Mouse (Mus musculus) 416B (cell line): ENCODE measurements around the gene Gys2.
"Not testable (repeated sequence)": the region's sequence is repeated elsewhere in the genome, so short reads cannot be mapped to it uniquely, and the experiment has no call there.

ENCODE experiments used
- DNase-seq: peaks from one replicate; pipeline ENCODE4 v3.0.0; 2011; ENCODE audit warnings: low read depth

Gys2 gene

DNA sequence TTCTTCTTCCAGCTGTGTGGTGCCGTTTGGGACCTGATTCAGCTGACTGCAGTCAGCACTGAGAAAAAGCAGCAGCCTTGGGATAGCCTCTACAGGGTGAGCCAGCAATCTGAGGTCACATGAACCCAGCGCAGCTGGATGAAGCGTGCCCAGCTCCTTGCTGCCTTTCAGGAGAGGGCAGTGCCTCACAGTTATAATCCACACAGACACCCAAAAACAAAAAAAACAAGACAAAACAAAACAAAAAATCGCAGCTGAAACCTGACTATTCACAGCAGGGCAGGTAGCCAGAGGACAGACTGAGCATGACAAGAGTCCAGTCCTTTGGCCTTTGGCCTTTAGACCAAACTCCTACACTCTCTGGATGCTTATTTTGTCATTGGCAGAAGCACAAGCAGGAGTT is at the start of gene Gys2:
Gys2 (minus strand) TSS at position 309 of the 403 bp plus-strand sequence.
- DNase-seq = no peak

DNA sequence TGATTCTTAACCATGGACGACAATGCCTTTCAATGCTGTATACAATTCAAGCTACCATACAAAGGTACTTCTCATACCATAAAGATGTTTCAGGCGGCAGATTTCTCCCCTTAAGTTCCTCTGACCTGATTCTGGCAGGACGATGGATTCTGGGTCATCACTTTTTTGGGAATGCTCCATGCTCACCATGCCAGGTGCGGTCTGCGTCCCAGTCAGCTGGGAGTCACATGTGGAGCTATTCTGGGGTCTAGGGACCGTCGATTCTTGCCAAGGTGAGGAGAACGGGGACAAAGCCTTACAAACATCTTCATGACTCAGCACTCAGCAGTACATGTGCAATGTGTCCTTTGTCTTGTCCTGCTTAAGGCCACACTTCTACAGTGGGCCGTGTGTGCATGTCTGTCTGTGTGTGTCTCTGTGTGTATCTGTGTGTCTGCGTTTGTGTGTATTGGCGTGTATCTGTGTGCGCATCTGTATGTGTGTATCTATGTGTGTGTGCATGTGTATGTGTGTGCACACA is 48.7 kb upstream of the Gys2 start:
- DNase-seq = no peak

DNA sequence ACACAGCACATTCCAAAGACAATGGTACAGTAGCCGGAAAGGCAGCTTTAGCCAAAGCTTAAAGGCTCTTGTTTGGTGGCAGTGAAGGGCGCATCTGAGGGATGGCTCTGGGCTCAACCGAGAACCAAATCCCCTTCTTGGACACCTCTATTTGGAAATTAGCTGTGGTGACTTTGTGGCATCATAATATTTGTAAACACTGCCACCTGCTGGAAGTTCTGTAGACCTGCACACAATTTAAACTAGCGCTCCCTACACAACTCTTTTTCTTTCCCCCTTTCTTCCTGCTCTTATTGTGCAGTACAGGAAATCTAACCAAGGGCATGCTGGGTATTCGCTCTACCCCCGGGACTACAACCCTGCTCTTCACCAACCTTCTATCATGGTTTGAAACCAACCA is 46.2 kb upstream of the Gys2 start:
- peak; percentile 63 for DNase-seq

DNA sequence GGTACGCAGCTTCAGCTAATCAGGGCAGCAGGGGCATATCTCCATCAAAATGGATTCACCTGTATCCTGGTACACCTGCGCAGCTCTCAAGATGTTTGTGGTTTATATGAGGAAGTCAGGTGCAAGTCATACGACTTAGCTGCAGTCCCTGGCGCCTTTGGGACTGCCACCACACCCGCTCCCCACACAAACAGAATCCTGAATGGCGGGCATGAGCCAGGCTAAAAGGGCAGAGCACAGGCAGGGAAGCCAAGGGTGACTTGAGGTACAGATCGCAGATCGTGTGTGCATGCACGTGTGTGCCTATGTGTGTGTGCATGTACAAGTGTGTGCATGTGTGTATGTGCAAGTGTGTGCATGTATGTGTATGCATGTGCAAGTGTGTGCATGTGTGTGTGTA is 42.5 kb upstream of the Gys2 start:
- not testable (repeated sequence) for DNase-seq

DNA sequence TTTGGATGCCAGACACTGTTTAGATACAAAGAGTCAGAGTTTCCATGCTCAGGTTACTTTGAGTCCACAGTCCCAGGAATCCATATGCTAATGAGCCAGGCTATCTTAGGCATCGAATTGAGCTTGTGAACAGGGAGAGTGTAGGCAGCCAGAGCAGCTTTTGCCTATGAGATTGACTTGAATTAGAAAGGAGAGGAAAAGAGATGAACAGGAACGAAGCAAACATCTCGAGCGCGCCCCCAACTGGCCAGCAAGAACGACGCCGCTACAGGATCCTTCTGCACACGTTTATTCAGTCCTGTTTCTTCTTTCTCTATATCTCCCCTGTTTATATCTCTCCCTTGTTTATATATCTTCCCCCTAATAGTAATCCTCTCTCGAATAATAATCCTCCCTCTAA is 42.0 kb upstream of the Gys2 start:
- no peak for DNase-seq

DNA sequence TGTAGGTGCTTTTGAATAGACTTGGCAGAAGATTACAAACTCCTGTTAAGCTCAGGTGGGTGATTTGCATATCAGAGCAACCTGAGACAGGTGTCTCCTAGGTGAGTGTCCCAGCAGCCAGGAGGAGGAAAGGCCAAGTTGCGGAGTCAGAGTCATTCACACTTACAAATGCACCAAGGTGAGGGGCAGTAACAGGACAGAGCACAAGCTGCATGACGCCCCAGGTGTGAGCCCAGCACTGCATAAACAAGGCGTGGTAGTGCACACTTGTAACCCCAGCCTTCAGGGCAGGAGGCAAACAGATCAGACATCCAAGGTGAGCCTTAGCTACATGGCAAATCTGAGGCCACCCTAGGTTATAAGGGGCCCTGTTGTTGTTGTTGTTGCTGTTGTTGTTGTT is 40.0 kb upstream of the Gys2 start:
- DNase-seq = no peak

DNA sequence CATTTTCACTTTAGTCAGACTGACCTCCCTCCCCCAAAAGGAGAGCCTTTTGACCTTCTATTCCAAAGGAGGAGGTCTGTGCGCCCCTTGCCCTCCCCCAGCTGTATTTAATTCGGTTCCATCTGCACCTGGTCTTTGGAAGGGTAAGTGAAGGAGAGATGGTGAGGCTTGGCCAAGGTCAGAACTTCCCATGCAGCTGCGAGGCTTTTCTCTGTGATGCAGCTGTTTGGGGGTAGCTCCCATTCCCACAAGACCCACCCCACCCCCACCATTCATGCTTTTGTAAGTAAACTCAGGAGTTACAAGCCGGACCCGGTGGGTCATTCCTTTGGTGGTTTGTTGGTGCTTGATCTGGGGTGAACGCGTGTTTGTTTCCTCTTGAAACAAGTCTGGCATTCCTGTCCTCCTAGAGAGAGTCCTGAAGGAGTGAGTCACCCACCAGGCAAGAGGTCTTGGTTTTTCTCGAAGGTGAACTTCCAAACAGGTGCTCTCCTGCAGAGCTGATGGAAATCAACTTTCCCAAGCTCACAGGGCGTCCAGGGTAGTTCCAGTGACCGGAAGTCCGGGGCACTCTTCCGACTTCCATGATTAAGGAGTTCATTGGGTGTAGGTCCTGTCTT is 38.7 kb upstream of the Gys2 start:
- DNase-seq = no peak

DNA sequence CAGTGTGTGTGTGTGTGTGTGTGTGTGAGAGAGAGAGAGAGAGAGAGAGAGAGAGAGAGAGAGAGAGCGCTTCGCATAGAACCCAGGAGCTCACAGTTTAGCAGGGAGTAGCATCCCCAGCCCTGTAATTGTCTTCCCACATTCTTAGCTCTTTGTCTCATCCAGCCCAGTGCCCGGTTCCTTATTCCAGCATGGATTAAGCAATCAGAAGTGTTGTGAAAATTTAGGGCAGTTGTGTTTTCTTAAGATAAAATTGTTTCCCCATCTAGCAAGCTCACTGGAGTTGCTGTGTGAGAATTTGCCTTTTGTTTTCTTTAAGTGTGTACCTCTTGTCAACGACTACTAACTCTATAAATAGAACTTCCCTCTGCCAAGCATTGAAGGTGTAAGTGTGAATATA is 35.8 kb upstream of the Gys2 start:
- DNase-seq = peak; percentile 13

DNA sequence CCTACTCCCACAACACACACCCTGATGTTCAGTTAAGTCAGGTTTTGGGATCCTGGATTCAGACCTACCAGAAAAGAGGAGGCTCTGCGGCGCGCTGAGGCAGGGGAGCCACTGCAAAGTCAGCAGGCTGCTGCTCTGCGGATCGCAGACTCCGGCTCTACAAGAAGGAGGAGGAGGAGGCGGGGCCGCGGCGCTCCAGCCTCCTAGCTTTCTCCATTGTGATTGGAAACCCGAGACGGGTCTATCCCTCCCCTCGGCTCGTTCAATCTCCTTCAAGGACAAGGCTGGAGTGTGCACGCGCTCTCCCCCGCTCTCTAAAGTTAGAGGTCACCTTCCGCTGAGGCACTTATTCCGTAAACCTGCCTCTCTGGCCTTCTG is 34.9 kb upstream of the Gys2 start, which contains the start of gene Ldhb:
Ldhb (minus strand) TSS at position 173 of the 378 bp plus-strand sequence.
- no peak for DNase-seq

DNA sequence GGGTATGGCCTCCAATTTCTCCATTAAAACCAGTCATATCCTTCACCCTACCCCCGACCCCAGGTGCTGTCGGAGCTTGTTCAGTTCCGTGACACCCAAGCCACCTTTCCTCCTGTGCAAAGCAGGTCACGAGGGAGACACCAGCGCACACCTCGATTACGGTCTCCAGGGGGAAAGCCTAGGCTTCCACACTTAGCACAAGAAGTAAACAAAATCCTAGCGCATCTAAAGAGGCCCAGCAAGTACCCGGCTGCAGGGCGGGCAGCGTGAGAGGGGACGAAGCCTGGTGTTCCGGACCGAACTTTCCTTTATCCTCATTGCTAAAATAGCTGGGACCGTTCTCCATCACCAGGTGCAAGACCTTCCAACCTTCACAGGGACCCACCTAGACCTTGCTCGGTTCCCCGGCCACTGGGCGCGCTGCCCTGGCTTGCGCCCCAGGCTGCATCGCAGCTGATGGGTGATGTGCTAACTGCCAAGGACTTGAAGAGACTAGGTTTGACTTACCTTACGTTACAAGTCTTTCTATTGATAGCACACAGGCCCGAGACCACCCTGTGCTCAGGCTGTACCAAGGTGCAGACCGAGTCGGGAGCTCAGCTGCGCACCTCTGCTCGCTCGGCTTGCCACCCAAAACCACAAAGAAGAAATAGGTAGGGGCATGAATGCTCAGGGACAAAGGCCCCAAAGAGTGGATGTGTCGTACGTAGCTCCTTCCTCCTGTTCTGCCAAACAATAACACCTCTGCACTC is 34.3 kb upstream of the Gys2 start:
- no peak for DNase-seq

DNA sequence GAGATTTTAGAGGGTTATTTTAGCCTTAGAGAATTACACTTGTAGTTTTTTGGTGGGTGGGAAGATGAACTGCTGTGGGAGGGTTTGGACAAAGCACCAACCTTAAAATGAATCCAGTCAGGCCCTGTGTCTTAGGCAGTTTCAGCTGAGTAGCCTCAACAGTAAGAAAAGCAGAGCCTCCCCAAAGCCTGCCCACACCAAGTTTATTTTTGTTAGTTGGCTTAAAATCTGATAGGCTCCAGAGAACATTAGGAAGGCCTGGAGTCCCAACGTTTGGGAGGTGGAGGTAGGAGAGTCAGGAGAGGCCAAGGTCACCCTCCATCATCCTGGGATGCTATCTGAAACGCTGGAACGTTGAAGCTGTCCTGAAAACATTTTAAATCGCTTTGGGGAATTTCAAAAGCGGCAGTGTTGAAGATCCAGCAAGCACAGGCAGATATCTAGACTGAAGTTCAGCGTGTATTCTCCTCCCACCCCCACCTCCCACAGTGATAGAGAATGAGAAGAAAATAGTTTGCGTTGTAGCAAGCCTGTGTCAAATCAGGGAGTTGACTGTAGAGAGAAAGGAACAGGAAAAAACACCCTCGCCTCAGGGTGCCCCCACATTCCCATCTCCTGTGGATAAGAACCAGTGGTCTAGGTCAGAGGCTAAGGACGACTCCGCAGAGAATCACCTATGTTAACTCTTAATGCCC is 33.6 kb upstream of the Gys2 start:
- no peak for DNase-seq

DNA sequence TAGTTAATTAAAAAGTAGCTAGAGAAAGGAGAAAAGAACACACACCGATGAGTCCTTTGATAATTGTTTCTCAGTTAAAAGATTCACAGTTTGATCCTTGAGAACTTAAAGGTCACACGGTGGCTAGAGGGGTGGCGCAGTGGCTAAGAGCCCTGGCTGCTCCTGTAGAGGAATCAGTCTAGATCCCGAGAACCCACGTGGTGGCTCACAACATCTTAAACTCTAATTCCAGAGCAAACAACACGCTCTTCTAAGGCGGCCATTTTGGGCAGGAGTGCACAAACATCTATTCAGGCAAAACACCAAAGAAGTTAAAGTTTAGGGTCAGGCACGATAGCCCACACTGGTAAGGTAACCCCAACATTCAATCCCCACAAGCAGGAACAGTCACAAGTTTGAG is 30.7 kb upstream of the Gys2 start:
- DNase-seq = no peak

DNA sequence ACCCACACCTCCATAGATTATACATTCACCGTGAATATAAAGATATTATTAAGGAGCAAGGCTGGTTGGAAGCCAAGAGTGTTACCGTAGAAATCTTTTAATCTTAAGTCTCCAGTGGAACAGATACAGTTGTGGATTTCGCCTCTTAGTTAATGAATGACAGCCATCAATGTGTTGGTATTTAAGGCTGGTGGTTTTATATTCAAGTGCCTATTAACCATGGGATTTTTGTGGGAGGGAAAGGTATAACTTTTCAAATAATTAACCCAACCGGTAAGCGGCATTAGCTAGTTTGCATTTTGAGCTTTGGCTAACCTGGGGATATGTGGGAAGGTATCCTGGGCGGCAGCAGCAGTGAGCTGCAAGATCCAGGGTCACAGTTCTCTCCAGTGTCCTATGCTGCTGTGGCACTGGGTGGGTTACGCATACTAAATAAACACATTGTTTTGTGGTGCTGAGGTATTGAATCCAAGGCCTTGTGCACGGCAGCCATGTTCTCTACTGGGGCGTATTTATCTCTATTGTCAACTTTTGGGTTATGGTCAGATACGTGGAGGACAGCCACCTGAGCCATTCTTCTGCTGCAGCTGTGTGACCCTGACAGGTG is 29.7 kb upstream of the Gys2 start:
- no peak for DNase-seq

DNA sequence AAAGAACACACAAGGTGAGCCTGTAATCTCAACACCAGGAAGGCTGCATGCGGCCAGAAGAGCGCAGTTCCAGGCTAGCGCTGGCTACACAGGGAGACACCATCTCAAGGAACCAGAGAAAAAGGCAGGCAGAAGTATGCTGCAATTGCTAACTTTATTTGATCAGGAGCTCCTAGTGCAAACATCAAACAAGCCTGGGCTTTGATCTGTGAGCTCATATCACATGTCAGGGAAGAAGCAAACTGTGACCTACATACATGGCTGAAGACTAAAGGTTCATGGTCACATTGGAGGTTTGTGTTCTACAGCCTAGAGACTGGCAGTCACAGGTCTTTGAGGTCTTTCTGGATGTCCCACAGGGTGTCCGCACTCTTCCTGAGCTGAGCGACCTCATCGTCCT is 17.2 kb upstream of the Gys2 start:
- DNase-seq = not testable (repeated sequence)

DNA sequence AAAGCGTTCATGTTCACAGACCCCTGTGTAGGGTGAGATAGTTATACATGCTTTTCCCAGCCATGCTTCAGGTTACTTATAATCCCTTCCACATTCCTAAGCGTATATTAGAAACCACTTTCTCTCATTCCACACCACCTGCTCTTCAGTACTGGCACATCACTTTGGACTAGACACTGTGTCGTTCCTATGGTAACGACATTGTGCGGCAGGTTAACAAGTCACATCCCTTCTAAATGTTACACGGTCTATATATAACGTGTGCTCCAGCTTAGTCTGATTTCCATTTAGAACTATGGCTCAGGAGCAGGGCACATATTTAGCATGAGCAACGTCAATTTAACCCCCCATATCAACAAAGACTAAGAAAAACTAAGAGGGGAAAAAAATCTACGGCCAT is 14.7 kb upstream of the Gys2 start:
- no peak for DNase-seq

DNA sequence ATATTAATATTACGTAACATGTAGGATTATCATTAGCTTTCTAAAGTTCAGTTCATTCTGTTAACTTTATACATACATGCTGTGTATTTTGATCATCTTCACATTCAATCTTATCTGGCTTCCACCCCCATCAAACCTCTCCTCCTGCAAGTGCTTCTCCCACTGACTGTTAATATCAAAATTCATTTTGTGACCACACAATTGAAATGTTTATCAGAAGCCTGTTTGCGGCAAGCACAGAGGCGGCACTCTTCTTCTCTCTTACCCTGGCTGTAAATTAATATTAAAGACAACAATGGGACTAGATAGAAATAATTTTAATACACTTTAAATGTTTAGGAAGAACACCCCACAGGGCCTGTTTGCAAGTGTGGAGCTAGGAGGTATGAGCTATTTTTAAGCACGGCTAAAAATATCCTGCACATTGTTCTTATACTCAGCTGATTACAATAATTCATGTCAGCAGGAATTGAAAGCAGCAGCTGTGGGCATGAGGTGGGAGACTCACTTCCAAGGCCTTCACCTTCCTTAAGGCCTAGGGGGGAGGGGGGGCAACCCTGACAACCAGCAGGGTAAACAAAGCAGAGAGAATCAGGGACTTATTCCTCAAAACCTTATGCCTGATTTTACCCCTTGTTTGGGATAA is 12.7 kb upstream of the Gys2 start:
- DNase-seq = no peak

DNA sequence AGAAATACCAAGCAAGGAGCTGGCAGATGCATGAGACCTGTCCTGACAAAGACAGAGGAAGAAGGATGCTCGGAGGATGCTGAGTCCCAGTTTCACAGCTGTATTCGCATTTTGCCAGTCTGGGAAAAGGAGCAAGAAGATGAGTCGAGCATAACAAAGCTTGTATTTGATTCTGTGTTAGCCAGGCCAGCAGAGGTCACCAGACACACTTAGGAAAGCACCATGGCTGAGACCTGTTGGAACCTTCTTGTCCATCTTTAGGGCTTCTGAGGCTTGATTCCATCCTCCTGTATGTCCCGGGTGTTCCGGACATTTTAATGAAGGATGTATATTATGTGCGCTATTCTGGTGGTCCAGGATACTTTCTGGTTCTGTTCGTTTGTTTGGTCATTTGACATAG is 4.3 kb upstream of the Gys2 start:
- no peak for DNase-seq

DNA sequence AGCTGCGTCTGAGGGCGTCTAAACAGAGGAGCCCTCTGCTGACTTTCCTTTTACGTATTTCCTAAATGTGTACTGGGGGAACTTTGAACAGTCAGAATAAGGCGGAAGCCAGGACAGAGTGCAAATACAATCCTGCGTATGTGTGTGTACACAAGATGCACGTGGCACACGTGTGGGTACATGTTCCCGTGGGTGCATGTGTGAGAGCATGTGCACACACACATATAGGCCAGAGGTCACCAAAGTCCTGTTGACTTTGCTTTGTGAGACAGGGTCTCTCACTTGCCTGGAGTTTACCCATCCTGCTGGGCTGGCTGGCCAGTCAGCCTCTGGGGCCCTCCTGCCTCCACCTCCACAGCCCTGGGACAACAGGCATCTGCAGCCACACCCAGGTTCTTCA is 1.8 kb downstream of the Gys2 start:
- no peak for DNase-seq

DNA sequence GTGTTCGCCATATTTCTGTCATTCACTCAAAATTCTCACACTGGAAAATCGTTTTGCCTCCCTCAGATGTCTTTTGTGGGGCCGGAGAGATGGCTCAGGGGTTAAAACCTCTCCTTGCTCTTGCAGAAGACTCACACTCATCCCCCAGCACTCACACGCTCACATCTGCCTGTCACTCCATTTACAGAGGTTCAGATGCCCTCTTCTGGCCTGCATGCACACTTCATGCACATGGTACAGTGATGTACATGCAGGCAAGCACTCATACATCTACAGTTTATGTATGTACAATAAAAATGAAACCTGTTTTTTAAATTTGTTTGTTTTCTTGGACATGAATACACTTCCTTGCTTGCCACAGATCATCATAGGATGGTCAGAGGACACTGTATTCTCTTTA is 3.3 kb downstream of the Gys2 start:
- peak; percentile 59 for DNase-seq

DNA sequence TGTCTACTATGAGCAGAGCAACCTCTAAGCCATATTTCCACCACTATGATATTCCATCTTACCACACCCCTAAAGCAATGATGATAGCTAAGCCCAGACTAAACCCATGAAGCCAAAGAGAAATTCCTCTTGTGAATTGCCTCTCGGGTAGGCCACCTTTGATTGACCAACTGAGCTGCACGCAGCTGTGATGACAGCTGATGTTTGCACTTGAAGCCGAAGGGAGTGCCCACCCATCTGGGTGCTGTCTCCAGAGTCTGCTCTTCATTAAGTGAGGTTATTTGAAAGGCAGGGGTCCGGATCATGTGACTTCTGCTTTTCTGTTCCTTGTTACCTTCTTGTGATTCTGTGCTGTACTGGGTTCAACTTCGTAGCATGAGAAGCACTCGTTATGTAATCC is 10.7 kb downstream of the Gys2 start:
- no peak for DNase-seq

DNA sequence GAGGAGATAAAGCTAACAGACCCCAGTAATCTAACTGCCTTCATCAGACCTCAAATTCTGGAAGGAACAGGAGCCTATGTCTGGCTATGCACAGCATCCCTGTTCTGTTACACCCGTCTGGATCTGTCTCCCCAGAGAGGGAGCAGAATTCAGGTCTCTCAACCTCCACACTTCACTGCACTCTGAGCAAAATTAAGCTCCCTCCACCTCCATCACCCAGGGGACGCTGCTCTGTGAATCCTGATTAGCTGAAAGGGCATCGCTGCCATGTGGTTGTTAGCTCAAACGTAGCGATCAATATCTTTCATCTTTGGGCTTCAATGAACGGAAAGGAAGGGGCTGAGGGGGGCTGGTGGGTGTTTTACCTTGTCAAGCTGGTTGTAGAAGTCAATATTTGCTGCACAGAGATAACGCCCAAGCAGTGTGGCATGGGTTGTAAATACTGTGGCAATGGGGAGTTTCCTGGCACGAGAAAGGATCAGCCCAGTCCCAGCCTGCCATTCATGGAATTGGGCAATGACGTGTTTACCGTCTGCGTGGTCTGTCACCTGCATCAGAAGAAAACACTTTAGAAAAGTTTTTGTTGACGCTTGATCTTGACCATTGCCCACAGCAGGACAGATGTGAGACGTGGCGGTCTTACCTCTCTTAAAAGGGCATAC is 13.8 kb downstream of the Gys2 start:
- no peak for DNase-seq

DNA sequence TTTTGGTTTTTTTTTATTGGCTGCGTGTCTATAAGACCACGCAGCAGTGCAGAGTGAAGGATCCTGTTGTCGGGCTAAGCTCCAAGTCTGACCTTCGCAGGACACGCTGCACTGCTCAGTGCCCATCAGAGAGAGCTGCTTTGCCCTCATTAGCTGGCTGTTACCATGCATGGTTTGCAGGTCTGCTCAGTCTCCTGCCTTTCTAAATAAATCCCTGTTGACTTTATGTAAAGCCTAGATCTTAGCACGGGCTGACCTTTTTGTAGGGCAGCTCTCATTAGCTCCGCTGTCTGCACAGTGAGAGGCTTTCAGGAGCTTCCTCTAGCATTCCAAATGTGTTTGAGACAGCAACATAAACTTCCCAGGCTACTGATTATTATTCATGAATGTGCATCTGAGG is 14.9 kb downstream of the Gys2 start:
- DNase-seq = no peak
